Mouse (Mus musculus) gastrocnemius, adult 8-10 months (tissue): ENCODE data around the gene Cacnb1. TPM values are rescaled to one million over a fixed set of nuclear protein-coding genes. Genes with fewer than 3 reads are reported as not detected.

Experiments used
- DNase-seq, 2 experiments: peaks; one replicate each; pipeline ENCODE4 v3.0.0; 2022; ENCODE audit warnings: low spot score in 2 of 2
- total RNA-seq, 4 experiments: library from RNA; stranded (reverse); gene quantifications; 2 replicates each; pipeline ENCODE4 v1.2.4; 2022

The Cacnb1 gene
- total RNA-seq, 4 experiments from 2014 or later = 172 to 203 (median 187) TPM

DNA sequence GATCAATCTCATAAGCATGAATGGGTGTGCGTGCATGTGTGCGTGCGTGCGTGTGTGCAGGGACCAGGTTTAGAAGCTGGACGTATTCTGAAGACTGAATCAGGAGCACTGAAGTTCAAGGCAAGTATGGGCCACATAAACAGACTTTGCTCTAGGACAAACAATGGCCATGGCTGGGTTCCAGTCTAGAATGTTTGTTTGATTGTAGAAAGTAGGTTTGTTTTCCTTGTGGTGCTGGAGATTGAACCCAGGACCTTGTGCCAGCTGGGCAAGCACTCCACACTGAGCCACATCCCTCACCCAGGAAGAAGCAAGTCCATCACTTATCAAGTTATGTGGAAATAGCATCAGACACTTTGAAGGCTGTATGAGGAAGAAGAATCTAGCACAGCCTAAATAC, 6.7 kb downstream of the Cacnb1 start:
- DNase-seq = no peak

DNA sequence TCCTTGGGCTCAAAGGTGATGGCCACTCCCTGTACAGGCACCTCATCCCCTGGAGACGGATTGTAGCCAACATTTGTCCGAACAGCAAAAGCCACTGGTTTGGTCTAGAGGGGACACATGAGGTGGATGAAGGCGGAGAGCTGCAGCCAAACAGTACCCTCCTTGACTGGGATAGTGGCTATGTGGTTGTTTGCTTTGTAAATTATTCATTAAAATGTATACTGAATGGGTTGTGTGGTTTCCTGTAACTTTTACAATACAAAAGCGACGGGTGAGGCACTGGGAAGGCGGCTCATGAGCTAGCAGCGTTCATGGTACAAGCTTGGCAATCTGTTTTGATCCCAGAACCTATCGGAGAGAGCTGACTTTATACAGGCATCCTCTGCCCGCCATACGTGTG, 10.0 kb downstream of the Cacnb1 start:
- DNase-seq = no peak

DNA sequence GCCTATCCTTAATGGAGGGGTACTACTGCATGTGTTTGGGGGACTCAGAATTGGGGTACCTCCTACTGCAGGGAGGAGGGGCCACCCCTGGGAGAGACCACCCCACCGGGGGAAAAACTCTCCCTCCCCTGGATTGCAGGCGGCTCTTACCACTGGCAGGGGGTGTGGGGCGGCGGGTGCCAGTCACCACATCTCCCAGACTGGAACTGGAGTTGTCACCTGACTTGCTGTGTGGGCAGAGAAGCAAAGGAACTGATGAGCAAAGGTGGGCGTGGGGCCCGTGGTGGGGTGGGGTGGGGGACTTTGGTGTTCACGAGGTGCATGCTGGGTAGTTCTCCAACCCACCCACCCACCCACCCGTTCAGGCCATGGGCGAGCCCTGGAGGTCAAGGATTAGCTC, 11.1 kb downstream of the Cacnb1 start:
- no peak for DNase-seq

DNA sequence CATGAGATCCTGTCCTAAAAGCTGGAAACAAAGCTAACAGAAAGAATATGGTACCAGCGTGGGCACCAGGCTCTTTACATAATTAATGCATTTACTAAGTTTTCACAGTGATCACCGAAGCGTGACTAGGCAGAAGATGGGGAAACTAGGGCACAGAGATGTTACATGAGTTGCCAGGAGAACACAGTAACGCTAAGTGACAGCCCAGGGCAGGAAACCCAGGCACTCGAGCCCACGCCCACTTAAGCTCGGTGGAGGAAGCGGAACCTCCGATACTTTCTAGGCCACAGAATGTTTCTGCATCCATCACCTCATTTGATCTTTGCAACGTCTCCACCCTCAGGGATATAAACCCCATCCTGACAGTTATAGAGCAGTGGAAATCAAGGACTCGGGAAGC, 14.7 kb downstream of the Cacnb1 start:
- no peak for DNase-seq

DNA sequence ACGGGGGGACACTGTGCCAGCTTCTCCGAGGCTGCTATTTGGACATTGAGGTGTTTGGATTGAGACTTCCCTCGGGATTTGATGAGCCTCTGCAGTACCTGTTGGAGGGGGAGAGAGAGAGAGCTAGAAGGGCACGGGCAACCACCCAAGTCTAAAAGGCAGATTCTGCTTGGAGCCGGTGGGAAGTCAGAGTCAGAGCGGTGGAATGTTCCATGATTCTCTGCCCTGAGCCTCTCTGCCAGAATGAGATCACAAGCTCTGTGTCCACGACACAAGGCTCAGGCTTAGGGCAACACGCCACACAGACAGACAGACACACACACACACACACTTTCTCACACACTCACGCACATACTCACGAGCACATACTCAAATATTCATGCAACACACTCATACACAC, 17.1 kb downstream of the Cacnb1 start:
- peak; percentile 46 to 62 for DNase-seq

DNA sequence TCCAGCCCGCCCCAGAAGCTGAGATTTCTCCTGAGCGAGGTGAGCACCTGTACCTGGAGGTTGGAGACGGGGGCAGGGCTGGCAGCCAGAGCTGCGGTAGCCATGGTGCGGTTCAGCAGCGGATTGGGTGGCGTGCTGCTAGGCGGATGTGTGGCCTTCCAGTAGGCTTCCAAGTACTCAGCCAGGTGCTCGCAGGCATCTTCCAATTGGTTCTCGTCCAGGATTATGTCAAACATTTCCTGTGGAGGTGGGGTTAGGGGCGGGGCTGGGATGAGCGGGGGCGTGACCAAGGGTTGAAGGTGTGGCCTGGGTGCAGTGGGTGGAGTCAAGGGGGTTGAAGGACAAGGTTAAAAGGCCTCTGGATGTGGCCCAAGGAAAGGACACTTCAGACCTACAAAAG, 17.8 kb downstream of the Cacnb1 start:
- peak in 1 of 2 experiments; percentile 44 for DNase-seq

DNA sequence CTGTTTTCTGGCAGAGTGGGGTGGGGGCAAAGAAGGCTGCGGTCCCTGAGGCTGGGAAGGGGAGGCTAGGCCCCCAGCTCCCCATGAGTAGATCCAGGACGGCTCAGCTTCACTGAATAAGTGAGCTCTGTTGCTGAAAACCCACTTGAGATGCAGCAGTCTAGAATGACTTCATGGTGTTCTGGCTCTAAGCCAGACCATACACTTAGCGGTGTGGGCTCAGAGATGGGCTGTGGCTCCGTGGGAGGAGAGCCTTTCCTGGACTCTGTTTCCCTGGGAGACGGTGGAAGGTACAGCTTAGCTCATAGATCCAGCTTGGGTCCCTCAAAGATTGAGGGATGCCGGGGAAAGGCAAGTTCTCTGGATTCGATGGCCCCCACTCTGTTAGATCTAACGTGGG, 18.7 kb downstream of the Cacnb1 start:
- no peak for DNase-seq

DNA sequence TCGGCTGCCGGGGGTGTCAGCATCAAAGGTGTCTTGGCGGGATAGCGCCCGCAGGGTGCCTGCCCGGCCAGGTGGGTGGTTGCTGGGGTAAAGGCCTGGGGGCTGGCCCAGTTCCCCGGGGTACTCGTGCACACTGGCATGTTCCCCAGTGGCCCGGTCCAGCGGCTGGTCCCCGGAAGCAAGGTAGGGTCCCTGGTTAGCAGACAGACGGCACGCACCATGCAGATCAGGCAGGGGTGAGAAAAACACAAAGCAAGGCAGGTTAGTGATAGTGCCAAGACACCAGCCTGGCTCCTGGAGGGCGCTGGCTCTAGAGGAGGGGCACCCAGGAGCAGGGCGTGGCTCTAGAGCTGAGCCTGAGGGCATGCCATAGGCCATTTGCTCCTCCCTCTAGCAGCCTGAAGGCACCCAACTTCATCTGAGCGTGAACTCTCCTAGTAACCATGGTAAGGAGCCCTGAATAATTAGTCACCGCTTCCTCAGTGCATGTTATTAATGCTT, 19.6 kb downstream of the Cacnb1 start:
- no peak for DNase-seq

DNA sequence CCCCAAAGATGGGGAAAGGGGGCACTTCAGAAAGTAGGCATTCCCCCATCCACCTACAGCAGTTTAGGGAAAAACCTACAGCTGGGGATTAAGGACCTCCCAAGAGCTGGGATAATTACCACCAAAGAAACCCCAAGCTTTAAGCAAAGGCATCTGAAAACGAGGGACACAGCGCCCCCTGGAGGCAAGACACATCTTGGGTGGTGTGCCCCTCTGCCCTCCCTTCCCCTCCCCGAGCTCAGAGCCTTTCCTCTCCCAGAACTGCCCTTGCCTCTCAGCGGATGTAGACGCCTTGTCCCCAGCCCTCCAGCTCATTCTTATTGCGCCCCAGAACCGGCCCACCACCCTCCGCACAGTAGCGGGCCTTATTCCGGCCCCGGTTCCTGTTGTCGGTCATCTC, 20.2 kb downstream of the Cacnb1 start:
- DNase-seq = peak in 1 of 2 experiments; percentile 65

DNA sequence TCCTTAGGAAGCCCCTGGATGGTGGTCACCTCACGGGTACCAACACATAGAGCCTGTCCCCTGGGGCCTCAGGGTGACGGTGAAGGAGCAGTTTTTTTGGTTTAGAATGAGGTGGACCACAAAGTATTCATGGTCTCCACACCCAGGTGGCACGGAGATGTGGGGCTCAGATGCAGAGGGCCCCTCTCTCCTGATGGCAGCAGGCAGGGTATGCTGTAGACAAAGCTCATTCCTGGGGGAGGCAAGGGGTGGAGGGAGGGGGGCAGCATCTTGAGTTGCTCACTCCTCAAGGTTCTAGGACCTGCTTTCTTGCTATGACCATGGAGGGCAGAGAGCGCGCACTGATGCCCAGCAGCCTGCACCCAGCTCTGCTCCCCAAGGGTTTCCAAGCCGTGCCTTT, 20.8 kb downstream of the Cacnb1 start:
- no peak for DNase-seq

DNA sequence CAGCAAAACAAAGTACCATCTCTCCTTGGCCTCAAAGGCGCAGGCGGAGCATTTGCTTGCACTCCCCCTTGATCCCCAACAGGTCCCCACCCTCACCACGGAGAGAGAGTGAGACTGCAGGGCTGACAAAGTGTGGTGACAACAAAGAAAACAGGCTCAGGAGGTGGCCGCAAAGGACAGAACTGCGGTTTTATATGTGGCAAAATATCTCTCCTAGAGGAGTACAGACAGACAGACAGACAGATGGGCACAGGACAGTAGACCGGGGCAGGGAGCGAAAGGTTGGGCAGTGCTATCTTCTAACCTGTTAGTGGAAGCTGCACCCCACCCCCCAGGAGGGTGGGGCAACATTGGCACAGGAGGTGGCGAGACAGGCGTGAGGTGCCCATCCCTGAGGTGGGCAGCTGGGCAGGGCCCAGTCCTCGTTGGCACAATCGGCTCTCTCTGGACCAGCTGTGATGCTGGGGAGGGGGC, 21.4 kb downstream of the Cacnb1 start:
- DNase-seq = no peak

DNA sequence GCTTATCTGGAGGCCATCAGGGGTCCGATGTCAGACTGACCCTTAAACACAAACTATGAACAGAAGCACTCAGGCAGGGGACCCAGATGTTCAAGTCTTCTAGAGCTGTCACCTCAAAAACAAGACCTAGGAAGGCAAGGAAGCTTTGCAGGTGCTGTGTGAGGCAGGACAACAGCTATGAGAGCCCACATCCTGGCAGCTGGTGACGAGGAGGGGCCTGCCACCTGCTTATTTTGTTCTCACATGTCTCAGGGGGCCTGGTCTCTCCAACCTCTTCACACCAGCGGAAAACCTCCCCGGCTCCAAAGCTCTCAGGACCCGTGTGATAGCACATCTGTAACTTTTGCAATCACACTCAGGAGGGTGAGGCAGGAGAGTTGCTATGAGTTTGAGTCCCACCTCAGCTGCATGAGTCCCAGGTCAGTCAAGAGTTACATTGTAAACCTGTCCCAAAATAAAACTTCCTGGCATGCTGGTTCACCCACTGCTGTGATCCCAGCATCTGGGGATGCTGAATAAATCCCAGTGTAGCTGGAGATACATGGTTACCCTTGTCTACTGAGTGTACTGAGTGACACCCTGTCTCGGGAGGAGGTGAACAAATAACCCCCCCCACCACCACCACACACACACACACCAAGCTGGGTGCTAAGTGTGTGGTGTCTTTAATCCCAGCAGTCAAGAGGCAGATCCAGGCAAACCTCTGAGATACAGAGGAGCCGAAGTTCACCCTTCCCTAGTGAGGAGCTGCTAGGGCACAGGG, 22.3 kb downstream of the Cacnb1 start:
- no peak for DNase-seq

DNA sequence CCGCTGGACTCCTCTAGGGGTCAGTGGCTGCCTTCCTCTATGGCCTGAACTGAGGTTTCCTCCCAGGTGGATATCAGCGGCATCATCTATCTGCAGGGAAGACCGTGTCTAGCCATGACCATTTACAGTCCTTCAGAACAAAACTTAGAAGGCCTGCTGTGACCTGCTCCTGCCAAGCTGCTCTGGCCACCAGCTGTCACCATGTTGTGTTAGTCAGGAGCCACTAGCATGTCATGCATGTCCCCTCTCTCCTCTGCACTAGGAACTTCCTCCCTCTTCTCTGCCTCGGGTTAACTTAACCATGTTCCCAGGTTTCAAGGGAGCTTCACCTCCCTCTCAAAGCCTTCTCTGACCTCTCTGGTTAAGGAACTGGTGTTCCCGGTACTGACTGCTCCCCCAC, 23.1 kb downstream of the Cacnb1 start:
- DNase-seq = no peak

DNA sequence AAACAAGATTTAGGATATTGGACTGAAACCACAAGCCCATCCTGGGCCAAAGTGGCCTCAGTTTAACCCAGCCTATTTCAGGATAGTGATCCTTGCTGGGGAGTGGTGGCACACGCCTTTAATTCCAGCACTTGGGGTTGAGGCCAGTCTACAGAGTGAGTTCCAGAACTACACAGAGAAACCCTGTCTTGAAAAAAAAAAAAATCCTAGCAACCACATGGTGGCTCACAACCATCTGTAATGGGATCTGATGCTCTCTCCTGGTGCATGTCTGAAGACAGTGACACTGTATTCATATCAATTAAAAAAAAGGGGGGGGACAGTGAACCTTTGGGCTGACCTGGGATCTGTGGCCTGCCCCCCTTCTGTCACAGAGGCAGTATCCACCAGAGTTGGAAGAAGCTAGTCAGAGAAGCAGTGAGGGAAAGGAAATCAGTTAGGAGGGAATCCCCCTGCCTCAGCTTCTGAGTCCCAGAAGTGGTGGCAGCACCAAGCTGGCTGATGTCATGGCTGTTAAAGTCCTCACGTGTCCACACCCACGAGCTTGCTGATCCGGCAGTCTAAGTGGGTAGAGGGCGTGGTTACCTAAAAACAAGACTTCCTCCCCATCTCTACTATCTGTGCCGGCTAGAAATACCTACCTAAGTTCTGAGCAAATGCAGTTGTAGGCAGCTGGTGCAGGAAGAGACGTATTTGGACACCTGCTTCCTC, 23.8 kb downstream of the Cacnb1 start:
- DNase-seq = no peak

DNA sequence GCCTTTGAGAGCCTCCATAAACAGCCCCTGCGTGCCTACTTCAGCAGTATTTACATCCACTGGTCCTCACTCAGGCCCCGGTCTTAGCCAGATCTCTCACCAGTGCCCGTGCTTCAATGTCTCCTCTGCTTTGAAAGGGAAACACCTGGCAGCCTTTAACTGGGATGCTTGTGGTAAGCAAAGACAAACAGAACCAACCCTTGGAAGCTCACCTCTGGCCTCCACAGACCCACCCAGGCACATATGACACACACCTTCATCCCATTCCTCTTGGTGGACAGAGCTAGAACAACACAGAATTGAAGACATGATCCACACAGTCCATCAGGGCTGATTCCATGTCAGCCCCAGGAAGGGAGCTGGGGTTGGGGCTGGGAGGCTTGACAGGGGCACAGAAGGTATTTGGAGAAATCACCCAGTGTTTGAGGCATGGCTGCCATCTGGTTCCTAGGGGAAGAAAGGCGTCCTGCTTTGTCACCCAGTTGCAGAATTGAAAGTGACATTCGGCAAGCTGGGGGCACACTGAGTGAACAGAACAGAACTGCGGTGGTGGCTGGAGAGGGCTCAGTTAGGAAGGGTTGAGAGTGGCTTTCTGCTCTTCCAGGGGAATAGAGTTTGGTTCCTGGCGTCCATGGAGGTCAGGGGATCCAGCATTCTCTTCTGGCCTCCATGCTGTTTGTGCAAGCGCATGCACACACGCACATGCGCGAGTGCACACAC, 24.6 kb downstream of the Cacnb1 start:
- no peak for DNase-seq

DNA sequence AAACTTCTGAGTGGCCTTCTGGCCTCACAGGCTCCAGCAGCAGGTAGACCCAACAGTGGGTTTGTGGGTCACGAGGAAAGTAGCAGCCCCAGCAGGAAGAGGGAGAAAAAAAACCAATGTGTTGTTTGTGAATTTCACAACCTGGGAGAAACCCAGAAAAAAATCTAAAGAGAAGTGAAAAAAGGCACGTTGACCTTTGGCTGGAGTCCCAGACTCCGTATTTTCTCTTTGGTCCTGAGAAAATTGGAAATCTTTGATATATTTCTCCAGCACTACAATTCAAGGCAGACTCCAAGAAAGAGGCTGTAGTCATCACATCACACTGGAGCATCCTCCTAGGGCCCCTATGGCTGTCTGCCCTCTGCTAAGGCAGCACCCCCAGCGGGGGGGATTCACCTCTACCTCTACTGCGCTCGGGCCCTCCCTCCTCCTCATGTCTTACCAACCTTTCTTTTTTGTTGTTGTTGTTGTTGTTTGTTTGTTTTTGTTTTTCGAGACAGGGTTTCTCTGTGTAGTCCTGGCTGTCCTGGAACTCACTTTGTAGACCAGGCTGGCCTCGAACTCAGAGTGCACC, 25.4 kb downstream of the Cacnb1 start:
- no peak for DNase-seq

DNA sequence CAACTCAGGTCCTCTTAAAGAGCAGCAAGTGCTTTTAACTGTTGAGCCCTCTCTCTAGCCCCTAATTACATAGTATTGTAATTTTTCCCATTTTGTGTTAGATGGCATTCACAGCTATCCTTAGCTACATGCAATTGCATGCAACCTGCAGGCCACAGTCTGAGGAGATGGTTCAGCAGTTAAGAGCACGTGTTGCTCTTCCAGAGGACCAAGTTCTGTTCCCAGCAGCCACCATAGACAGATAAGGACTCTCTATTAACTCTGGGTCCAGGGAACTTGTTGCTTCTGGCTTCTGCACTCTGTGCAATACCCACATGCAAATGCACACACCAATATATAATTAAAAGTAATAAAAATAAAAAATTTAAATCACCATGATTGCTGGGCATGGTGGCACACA, 26.1 kb downstream of the Cacnb1 start:
- no peak for DNase-seq

DNA sequence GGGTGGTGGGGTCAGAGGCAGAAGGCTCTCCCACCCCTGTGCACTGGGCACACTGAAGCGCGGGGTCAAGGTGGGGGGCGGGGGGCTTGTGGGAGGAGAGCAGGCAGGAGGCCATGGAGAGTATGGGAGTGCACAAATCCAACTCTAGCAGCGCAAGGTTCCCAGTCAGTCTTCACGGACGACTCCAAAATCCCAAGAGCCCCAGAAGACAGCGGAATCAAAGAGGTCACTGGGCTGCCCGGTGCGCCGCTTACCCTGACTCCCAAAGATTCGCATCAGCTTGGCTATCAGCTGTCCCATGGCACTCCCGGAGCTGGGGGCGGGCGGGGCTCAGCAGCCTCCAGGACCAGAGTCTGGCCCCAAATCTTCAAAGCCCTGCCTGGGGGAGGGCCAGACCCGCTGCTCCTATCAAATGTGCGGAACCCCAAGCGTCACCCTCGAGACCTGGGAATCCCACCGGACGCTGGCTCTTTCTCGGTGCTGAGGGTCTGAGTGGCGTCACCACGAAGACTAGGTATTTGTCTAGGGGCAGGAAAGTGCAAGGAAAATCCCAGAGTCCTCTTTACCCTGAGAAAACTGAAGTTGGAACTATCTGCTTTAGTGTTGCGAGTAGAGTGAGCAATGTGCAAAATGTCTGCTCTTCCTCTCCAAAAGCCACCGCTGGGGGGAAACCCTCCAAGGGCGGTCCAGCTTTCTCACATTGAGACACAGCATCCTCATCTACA, 27.1 kb downstream of the Cacnb1 start, which contains the start of gene Arl5c:
Gene Arl5c, minus strand, starts transcription at position 618 of the 725 bp plus-strand sequence.
- DNase-seq = peak in 1 of 2 experiments; percentile 49

DNA sequence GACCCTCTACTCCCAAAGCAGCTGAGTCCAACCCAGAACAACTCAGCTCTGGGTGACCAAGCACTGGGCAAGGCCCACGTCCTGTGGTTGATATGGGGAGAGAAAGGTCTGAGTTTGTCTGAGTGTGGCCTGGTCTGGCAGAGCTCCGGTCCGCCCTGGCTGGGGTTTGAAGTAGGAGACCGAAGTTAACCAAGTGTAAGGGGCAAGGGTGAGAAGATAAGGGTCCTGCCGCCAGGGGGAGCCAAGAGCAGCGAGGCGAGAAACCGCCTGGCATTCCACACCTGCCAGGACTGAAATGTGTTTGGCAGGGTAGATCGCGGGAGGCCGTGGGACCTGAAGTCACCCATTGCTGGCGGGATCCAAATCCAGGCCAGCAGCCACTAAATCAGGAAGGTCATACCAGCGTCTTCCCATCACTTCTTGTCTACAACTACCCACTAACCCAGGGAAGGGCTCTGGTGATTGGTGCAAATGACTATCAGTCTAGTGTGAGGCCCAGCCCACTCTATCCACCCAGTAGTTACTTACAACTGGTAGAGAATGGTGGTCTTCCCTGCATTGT, 28.2 kb downstream of the Cacnb1 start:
- peak; percentile 55 to 71 for DNase-seq

DNA sequence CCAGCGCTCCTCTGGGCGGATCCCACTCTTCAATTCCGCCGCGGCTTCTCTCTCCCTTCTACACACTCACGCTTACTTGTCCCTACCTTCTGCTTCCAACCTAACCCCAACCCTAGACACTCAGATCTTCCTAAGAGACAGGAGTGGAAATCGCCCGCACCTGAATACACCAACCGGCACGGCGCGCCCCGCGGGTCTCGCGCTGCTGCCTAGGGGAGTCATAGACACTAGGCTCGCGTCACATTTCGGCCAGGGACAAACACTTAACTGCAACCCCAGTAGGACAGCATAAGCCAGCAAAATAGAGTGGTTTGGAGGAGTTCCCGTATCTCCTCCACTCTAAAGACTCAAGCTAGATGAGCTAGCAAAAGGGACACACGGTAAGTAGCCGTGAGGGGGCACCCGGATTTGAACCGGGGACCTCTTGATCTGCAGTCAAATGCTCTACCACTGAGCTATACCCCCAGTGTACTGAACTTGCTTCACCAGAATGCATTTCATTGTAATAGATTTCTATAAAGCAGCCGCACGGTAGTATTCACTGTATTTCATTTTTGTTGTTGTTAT, 34.2 kb downstream of the Cacnb1 start:
- DNase-seq = peak; percentile 83 to 85
